Mouse (Mus musculus) heart, embryonic 12.5 days (tissue): Measurements from ENCODE around the gene Txlng. TPM values are rescaled to one million over a fixed set of nuclear protein-coding genes. Genes with fewer than 3 reads are reported as not detected.
"Not testable (repeated sequence)": the region's sequence is repeated elsewhere in the genome, so short reads cannot be mapped to it uniquely, and the experiment has no call there.

ENCODE experiments used
- ATAC-seq: fragments of 200-750 bp; cut with Nextera tagmentation; 2 replicates; pipeline ENCODE4 v1.8.0; 2017; ENCODE audit warnings: moderate TSS enrichment, moderate library complexity; ENCODE audit not compliant: insufficient number of reproducible peaks, low FRiP score
- H3K27ac ChIP-seq: fragments of 300-500 bp; sonication (generic); 2 replicates; pipeline ENCODE4 v1.5.1; 2016; ENCODE audit warnings: mild to moderate bottlenecking, moderate library complexity; ENCODE audit not compliant: poor library complexity, severe bottlenecking
- H3K27me3 ChIP-seq: fragments of 300-500 bp; sonication (generic); replicated peaks from 2 replicates; pipeline ENCODE4 v1.6.1; 2016; ENCODE audit warnings: mild to moderate bottlenecking, moderate library complexity
- H3K36me3 ChIP-seq: fragments of 300-500 bp; sonication (generic); 2 replicates; pipeline ENCODE4 v1.6.1; 2016; ENCODE audit warnings: mild to moderate bottlenecking, moderate library complexity
- H3K4me1 ChIP-seq: fragments of 300-500 bp; sonication (generic); replicated peaks from 2 replicates; pipeline ENCODE4 v1.6.1; 2016; ENCODE audit warnings: mild to moderate bottlenecking
- H3K4me2 ChIP-seq: fragments of 300-500 bp; sonication (generic); 2 replicates; pipeline ENCODE4 v1.6.1; 2016; ENCODE audit warnings: mild to moderate bottlenecking, moderate library complexity
- H3K4me3 ChIP-seq: fragments of 300-500 bp; sonication (generic); 2 replicates; pipeline ENCODE4 v1.5.1; 2016; ENCODE audit warnings: mild to moderate bottlenecking
- H3K9ac ChIP-seq: fragments of 300-500 bp; sonication (generic); 2 replicates; pipeline ENCODE4 v1.6.1; 2016; ENCODE audit warnings: mild to moderate bottlenecking, moderate library complexity
- H3K9me3 ChIP-seq: fragments of 300-500 bp; sonication (generic); replicated peaks from 2 replicates; pipeline ENCODE4 v1.6.1; 2016; ENCODE audit warnings: mild to moderate bottlenecking, moderate library complexity
- WGBS: fragments of 180-500 bp; shearing (Covaris S2); methylation state at CpG from one replicate; pipeline ENCODE4 v1.1.7; 2016; 5-methylcytosine and 5-hydroxymethylcytosine counted together
- polyA plus RNA-seq: library from polyadenylated mRNA; unstranded; fragments of >200 nt; fragmentation: Nextera tagmentation; extraction: Ambion mirVana; gene quantifications from 2 replicates; pipeline ENCODE4 v1.2.1, GENCODE M21; 2016

Gene Txlng
- polyA plus RNA-seq, 1 experiment from 2014 or later = 12.1 TPM

- not testable (repeated sequence) for H3K27ac ChIP-seq, H3K27me3 ChIP-seq, H3K4me2 ChIP-seq, H3K4me1 ChIP-seq, H3K9ac ChIP-seq, ATAC-seq, H3K36me3 ChIP-seq, H3K9me3 ChIP-seq, H3K4me3 ChIP-seq
- 59% methylated on average over 2 of the region's 2 CpGs for WGBS
Measured at GRCm38 (mm10) chrX:162830313-162830712, 1.1 kb upstream of the Txlng start.

GRCm38 (mm10) chrX:162829741-162830140 lies 487 bp upstream of the Txlng start:
- Histone ChIP-seq H3K4me2 (peak overlapping the region; percentile 44), H3K4me1 (0 out of 2 replicates have a peak, but pooled peaks cover 5% of the 10 kb centered on the region), H3K27me3 (no peaks in the 10 kb centered on the region), H3K4me3 (peak overlapping the region; percentile 72), H3K36me3 (no peaks in the 10 kb centered on the region), H3K9me3 (no peaks in the 10 kb centered on the region), H3K9ac (no peak overlapping the region), H3K27ac (no peak overlapping the region)
- ATAC-seq = no peak
- 30% methylated on average over 5 of the region's 5 CpGs for WGBS

GRCm38 (mm10) chrX:162828783-162829182 lies 471 bp downstream of the Txlng start:
- peak overlapping the region; percentile 57; the same call in 1 of the 2 replicates for H3K27ac ChIP-seq
- H3K9me3 ChIP-seq = no peaks in the 10 kb centered on the region
- peak overlapping the region; percentile 82 for H3K9ac ChIP-seq
- 0 out of 2 replicates have a peak, but pooled peaks cover 5% of the 10 kb centered on the region for H3K4me1 ChIP-seq
- 0 out of 2 replicates have a peak, but pooled peaks cover 1% of the 10 kb centered on the region for H3K36me3 ChIP-seq
- 0 out of 2 replicates have a peak, but pooled peaks have one; percentile 26 for ATAC-seq
- H3K27me3 ChIP-seq = no peaks in the 10 kb centered on the region
- peak overlapping the region; percentile 72 for H3K4me3 ChIP-seq
- WGBS = 21% methylated on average over 17 of the region's 20 CpGs
- H3K4me2 ChIP-seq = peak overlapping the region; percentile 96

GRCm38 (mm10) chrX:162828016-162828415 lies 1.2 kb downstream of the Txlng start:
- peak overlapping the region; percentile 96 for H3K4me2 ChIP-seq
- no peak overlapping the region; the same call in 1 of the 2 replicates for H3K9ac ChIP-seq
- no peaks in the 10 kb centered on the region for H3K27me3 ChIP-seq
- 0 out of 2 replicates have a peak, but pooled peaks cover 5% of the 10 kb centered on the region for H3K4me1 ChIP-seq
- WGBS = 47% methylated on average over 6 of the region's 6 CpGs
- H3K9me3 ChIP-seq = no peaks in the 10 kb centered on the region
- ATAC-seq = no peak
- H3K27ac ChIP-seq = no peak overlapping the region
- H3K36me3 ChIP-seq = 0 out of 2 replicates have a peak, but pooled peaks cover 3% of the 10 kb centered on the region
- H3K4me3 ChIP-seq = peak overlapping the region; percentile 72

GRCm38 (mm10) chrX:162800371-162800770 lies 28.9 kb downstream of the Txlng start:
- no peaks in the 10 kb centered on the region for H3K4me1 ChIP-seq
- no peaks in the 10 kb centered on the region for H3K27me3 ChIP-seq
- peaks cover 2% of the 10 kb centered on the region; the same call in 1 of the 2 replicates for H3K36me3 ChIP-seq
- no peak for ATAC-seq
- H3K9me3 ChIP-seq = no peaks in the 10 kb centered on the region
- no peak overlapping the region for H3K4me3 ChIP-seq
- H3K27ac ChIP-seq = no peak overlapping the region
- no peak overlapping the region for H3K9ac ChIP-seq
- H3K4me2 ChIP-seq = no peak overlapping the region

- not testable (repeated sequence) for H3K4me3 ChIP-seq, H3K36me3 ChIP-seq, ATAC-seq, H3K4me1 ChIP-seq, H3K27me3 ChIP-seq, H3K27ac ChIP-seq, H3K4me2 ChIP-seq, H3K9me3 ChIP-seq, H3K9ac ChIP-seq
- WGBS = 71% methylated on average over 5 of the region's 5 CpGs
Measured at GRCm38 (mm10) chrX:162791392-162791791, 37.9 kb downstream of the Txlng start.

- Histone ChIP-seq H3K4me3 (no peak overlapping the region), H3K27me3 (no peaks in the 10 kb centered on the region), H3K4me1 (no peaks in the 10 kb centered on the region), H3K36me3 (peaks cover 8% of the 10 kb centered on the region), H3K4me2 (no peak overlapping the region), H3K9me3 (no peaks in the 10 kb centered on the region), H3K9ac (no peak overlapping the region), H3K27ac (no peak overlapping the region)
- whole genome bisulfite sequencing = 57% methylated on average over 1 of the region's 1 CpGs
- no peak for ATAC-seq
Measured at GRCm38 (mm10) chrX:162788372-162788771, 40.9 kb downstream of the Txlng start.

- no peak overlapping the region for H3K4me2 ChIP-seq
- no peak overlapping the region for H3K9ac ChIP-seq
- no peaks in the 10 kb centered on the region for H3K27me3 ChIP-seq
- no peak overlapping the region for H3K27ac ChIP-seq
- peaks cover 34% of the 10 kb centered on the region for H3K36me3 ChIP-seq
- H3K4me3 ChIP-seq = no peak overlapping the region
- 71% methylated on average over 1 of the region's 1 CpGs for WGBS
- no peak for ATAC-seq
- H3K4me1 ChIP-seq = no peaks in the 10 kb centered on the region
- H3K9me3 ChIP-seq = no peaks in the 10 kb centered on the region
Measured at GRCm38 (mm10) chrX:162770726-162771125, 58.5 kb downstream of the Txlng start.

GRCm38 (mm10) chrX:162761716-162762395 lies 67.4 kb downstream of the Txlng start:
- H3K36me3 ChIP-seq = peaks cover 20% of the 10 kb centered on the region
- peak overlapping the region; percentile 74 for H3K4me3 ChIP-seq
- H3K27ac ChIP-seq = no peak overlapping the region
- H3K4me1 ChIP-seq = 0 out of 2 replicates have a peak, but pooled peaks cover 2% of the 10 kb centered on the region
- H3K9ac ChIP-seq = peak overlapping the region; percentile 87
- no peaks in the 10 kb centered on the region for H3K9me3 ChIP-seq
- 30% methylated on average over 9 of the region's 9 CpGs for WGBS
- ATAC-seq = no peak
- peak overlapping the region; percentile 65 for H3K4me2 ChIP-seq
- H3K27me3 ChIP-seq = no peaks in the 10 kb centered on the region

- ATAC-seq = no peak
- H3K4me2 ChIP-seq = peak overlapping the region; percentile 65
- H3K4me1 ChIP-seq = 0 out of 2 replicates have a peak, but pooled peaks cover 2% of the 10 kb centered on the region
- no peaks in the 10 kb centered on the region for H3K27me3 ChIP-seq
- no peaks in the 10 kb centered on the region for H3K9me3 ChIP-seq
- peak overlapping the region; percentile 87 for H3K9ac ChIP-seq
- peaks cover 14% of the 10 kb centered on the region for H3K36me3 ChIP-seq
- peak overlapping the region; percentile 99 for H3K27ac ChIP-seq
- 14% methylated on average over 36 of the region's 50 CpGs for WGBS
- peak overlapping the region; percentile 74 for H3K4me3 ChIP-seq
Measured at GRCm38 (mm10) chrX:162760958-162761515, 68.2 kb downstream of the Txlng start.

- peaks cover 13% of the 10 kb centered on the region for H3K36me3 ChIP-seq
- H3K4me1 ChIP-seq = 0 out of 2 replicates have a peak, but pooled peaks cover 2% of the 10 kb centered on the region
- peak within 1 kb of the TSS; percentile 65 for H3K4me2 ChIP-seq
- H3K4me3 ChIP-seq = peak within 1 kb of the TSS; percentile 74
- H3K27ac ChIP-seq = peak within 1 kb of the TSS; percentile 99
- peak; percentile 96 for ATAC-seq
- no peaks in the 10 kb centered on the region for H3K27me3 ChIP-seq
- WGBS = 17% methylated on average over 73 of the region's 100 CpGs
- H3K9me3 ChIP-seq = no peaks in the 10 kb centered on the region
- peak within 1 kb of the TSS; percentile 87 for H3K9ac ChIP-seq
Measured at GRCm38 (mm10) chrX:162760115-162760942, 68.9 kb downstream of the Txlng start, which contains the start of gene Rbbp7. Gene Rbbp7, plus strand, starts transcription at chrX:162760402.
